Mouse (Mus musculus): ENCODE measurements around the gene Syde2. TPM values are rescaled to one million over a fixed set of nuclear protein-coding genes. Genes with fewer than 3 reads are reported as not detected.
"Not testable (repeated sequence)": the region's sequence is repeated elsewhere in the genome, so short reads cannot be mapped to it uniquely, and the experiment has no call there.

The Syde2 gene
- total RNA-seq, 2 experiments from 2014 or later, result 2.6 to 3.2 TPM

GRCm38 (mm10) chr3:145995489-145995888 is 7.8 kb downstream of the Syde2 start:
- DNase-seq (ENCODE audit: low spot score in 2 of 2), result no peak
- intact Hi-C loops (cut with DNase I), result no loop called here

- DNase-seq (ENCODE audit: low spot score in 2 of 2); intact Hi-C loops (cut with DNase I): not testable (repeated sequence)
Measured at GRCm38 (mm10) chr3:145996539-145996938, 8.9 kb downstream of the Syde2 start.

GRCm38 (mm10) chr3:146004347-146005051 is 16.8 kb downstream of the Syde2 start:
- intact Hi-C loops (cut with DNase I), result no loop called here

GRCm38 (mm10) chr3:146007872-146008271 is 20.2 kb downstream of the Syde2 start:
- no peak for DNase-seq (ENCODE audit: low spot score in 2 of 2)
- intact Hi-C loops (cut with DNase I), result no loop called here

More at GRCm38 (mm10) chr3:146004347-146005051, 16.8 kb downstream of the Syde2 start:
- no peak for DNase-seq (ENCODE audit: low spot score in 2 of 2)

GRCm38 (mm10) chr3:146009859-146010645 is 22.4 kb downstream of the Syde2 start:
- intact Hi-C loops (cut with DNase I), result no loop called here
- DNase-seq (ENCODE audit: low spot score in 2 of 2), result no peak

- intact Hi-C loops (cut with DNase I), result no loop called here
- no peak for DNase-seq (ENCODE audit: low spot score in 2 of 2)
Measured at GRCm38 (mm10) chr3:146010751-146011150, 23.1 kb downstream of the Syde2 start.

- DNase-seq (ENCODE audit: low spot score in 2 of 2), result no peak
- intact Hi-C loops (cut with DNase I), result no loop called here
Measured at GRCm38 (mm10) chr3:146011544-146012218, 24.0 kb downstream of the Syde2 start.

- DNase-seq (ENCODE audit: low spot score in 2 of 2), result no peak
- intact Hi-C loops (cut with DNase I), result no loop called here
Measured at GRCm38 (mm10) chr3:146013490-146013889, 25.8 kb downstream of the Syde2 start.

GRCm38 (mm10) chr3:146014321-146014720 is 26.7 kb downstream of the Syde2 start:
- DNase-seq (ENCODE audit: low spot score in 2 of 2), result no peak
- intact Hi-C loops (cut with DNase I), result no loop called here

GRCm38 (mm10) chr3:146016979-146017378 is 29.3 kb downstream of the Syde2 start:
- intact Hi-C loops (cut with DNase I), result no loop called here
- no peak for DNase-seq (ENCODE audit: low spot score in 2 of 2)

GRCm38 (mm10) chr3:146017521-146017920 is 29.9 kb downstream of the Syde2 start:
- peak in 1 of 2 experiments; percentile 5 for DNase-seq (ENCODE audit: low spot score in 2 of 2)
- intact Hi-C loops (cut with DNase I), result no loop called here

GRCm38 (mm10) chr3:146022232-146022631 is 34.6 kb downstream of the Syde2 start:
- intact Hi-C loops (cut with DNase I), result no loop called here
- DNase-seq (ENCODE audit: low spot score in 2 of 2), result no peak

- no peak for DNase-seq (ENCODE audit: low spot score in 2 of 2)
- intact Hi-C loops (cut with DNase I), result no loop called here
Measured at GRCm38 (mm10) chr3:146024746-146025145, 37.1 kb downstream of the Syde2 start.

GRCm38 (mm10) chr3:146025499-146025898 is 37.8 kb downstream of the Syde2 start:
- no peak for DNase-seq (ENCODE audit: low spot score in 2 of 2)
- intact Hi-C loops (cut with DNase I), result no loop called here

GRCm38 (mm10) chr3:146027116-146027515 is 39.4 kb downstream of the Syde2 start:
- DNase-seq (ENCODE audit: low spot score in 2 of 2), result no peak
- intact Hi-C loops (cut with DNase I), result no loop called here

- no peak for DNase-seq (ENCODE audit: low spot score in 2 of 2)
- intact Hi-C loops (cut with DNase I), result no loop called here
Measured at GRCm38 (mm10) chr3:146028406-146028805, 40.7 kb downstream of the Syde2 start.

- no peak for DNase-seq (ENCODE audit: low spot score in 2 of 2)
- intact Hi-C loops (cut with DNase I), result no loop called here
Measured at GRCm38 (mm10) chr3:146029234-146029633, 41.6 kb downstream of the Syde2 start.

- DNase-seq (ENCODE audit: low spot score in 2 of 2), result no peak
- intact Hi-C loops (cut with DNase I), result no loop called here
Measured at GRCm38 (mm10) chr3:146030255-146030836, 42.7 kb downstream of the Syde2 start.

- intact Hi-C loops (cut with DNase I), result no loop called here
- DNase-seq (ENCODE audit: low spot score in 2 of 2), result no peak
Measured at GRCm38 (mm10) chr3:146032976-146033375, 45.3 kb downstream of the Syde2 start.

GRCm38 (mm10) chr3:146037906-146038305 is 50.2 kb downstream of the Syde2 start:
- intact Hi-C loops (cut with DNase I), result no loop called here
- no peak for DNase-seq (ENCODE audit: low spot score in 2 of 2)

All from left cerebral cortex, postnatal 14 days (tissue).